Mouse (Mus musculus) heart, postnatal 0 days (tissue): ENCODE results near the gene Bphl. TPM values are rescaled to one million over a fixed set of nuclear protein-coding genes. Genes with fewer than 3 reads are reported as not detected.
"Not testable (repeated sequence)": the region's sequence is repeated elsewhere in the genome, so short reads cannot be mapped to it uniquely, and the experiment has no call there.

Experiments used
- ATAC-seq: fragments of 200-750 bp; cut with Nextera tagmentation; 2 replicates; pipeline ENCODE4 v1.8.0; 2017; ENCODE audit warnings: low read depth, moderate number of reproducible peaks, moderate library complexity; ENCODE audit not compliant: insufficient read depth
- DNase-seq: peaks from one replicate; pipeline ENCODE4 v3.0.0-alpha.2; 2016; ENCODE audit warnings: low spot score
- H3K27ac ChIP-seq: fragments of 300-500 bp; sonication (generic); 2 replicates; pipeline ENCODE4 v1.5.1; 2014; ENCODE audit warnings: low read depth, mild to moderate bottlenecking
- H3K27me3 ChIP-seq: fragments of 300-500 bp; sonication (generic); 2 replicates; pipeline ENCODE4 v1.6.1; 2014; ENCODE audit warnings: low read length, mixed read lengths; ENCODE audit not compliant: control insufficient read depth, insufficient read depth
- H3K36me3 ChIP-seq: fragments of 300-500 bp; sonication (generic); replicated peaks from 2 replicates; pipeline ENCODE4 v1.6.1; 2014; ENCODE audit warnings: low read length, mixed read lengths; ENCODE audit not compliant: control insufficient read depth, insufficient read depth
- H3K4me1 ChIP-seq: fragments of 300-500 bp; sonication (generic); 2 replicates; pipeline ENCODE4 v1.6.1; 2014; ENCODE audit warnings: antibody characterized with exemption; ENCODE audit not compliant: control insufficient read depth, insufficient read depth
- H3K4me2 ChIP-seq: fragments of 300-500 bp; sonication (generic); 2 replicates; pipeline ENCODE4 v1.6.1; 2014; ENCODE audit warnings: low read depth, mild to moderate bottlenecking, low read length, moderate library complexity
- H3K4me3 ChIP-seq: fragments of 300-500 bp; sonication (generic); 2 replicates; pipeline ENCODE4 v1.5.1; 2014; ENCODE audit warnings: low read depth, low read length
- H3K9ac ChIP-seq: fragments of 300-500 bp; sonication (generic); replicated peaks from 2 replicates; pipeline ENCODE4 v1.6.1; 2014; ENCODE audit warnings: low read depth, low read length, mixed read lengths
- H3K9me3 ChIP-seq: fragments of 300-500 bp; sonication (generic); replicated peaks from 2 replicates; pipeline ENCODE4 v1.6.1; 2016; ENCODE audit warnings: low read length; ENCODE audit not compliant: control insufficient read depth
- CTCF ChIP-seq: IDR thresholded peaks from 2 replicates; pipeline ENCODE4 v1.5.1; 2016; ENCODE audit warnings: antibody characterized with exemption, control low read depth, low read depth
- EP300 ChIP-seq: IDR thresholded peaks from 2 replicates; pipeline ENCODE4 v1.6.1; 2016; ENCODE audit warnings: antibody characterized with exemption, low read depth
- WGBS: fragments of 180-500 bp; shearing (Covaris S2); extraction: QIAGEN DNeasy Blood & Tissue Kit; methylation state at CpG from one replicate; pipeline ENCODE4 v1.1.7; 2014; 5-methylcytosine and 5-hydroxymethylcytosine counted together
- polyA plus RNA-seq: library from polyadenylated mRNA; unstranded; fragments of >200 nt; fragmentation: Nextera tagmentation; extraction: Ambion mirVana; gene quantifications from 2 replicates; pipeline ENCODE4 v1.2.1, GENCODE M21; 2015
- total RNA-seq: library from RNA; depleted of rRNA; stranded (reverse); fragments of >200 nt; gene quantifications from 2 replicates; pipeline ENCODE4 v1.2.3, GENCODE M21; 2014; ENCODE audit warnings: low replicate concordance

The Bphl gene
- total and polyA plus RNA-seq, 2 experiments from 2014 or later, result 53.2 to 64.2 TPM

DNA sequence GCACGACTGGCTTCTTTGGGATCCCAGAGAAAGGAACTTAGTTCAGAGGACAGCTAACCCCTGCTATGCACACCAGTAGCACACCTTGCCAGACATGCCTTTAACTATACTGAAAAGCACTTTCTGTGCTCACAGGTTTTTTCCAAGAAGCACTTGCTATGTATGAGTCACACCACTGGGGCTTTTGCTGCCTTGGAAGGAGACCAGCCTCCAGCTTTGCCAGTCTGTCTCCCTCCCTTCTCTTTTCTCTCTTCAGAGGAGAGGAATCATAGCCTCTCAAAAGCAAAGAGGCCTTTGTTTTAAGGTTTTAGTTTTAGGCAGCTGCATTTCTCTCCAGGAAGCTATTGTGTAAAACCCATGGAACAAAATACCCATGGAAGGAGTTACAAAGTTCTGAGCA, 29.0 kb downstream of the Bphl start:
- Histone ChIP-seq H3K9me3 (no peaks in the 10 kb centered on the region), H3K9ac (no peak overlapping the region), H3K27me3 (no peaks in the 10 kb centered on the region), H3K4me2 (no peak overlapping the region), H3K36me3 (peaks cover 25% of the 10 kb centered on the region), H3K4me3 (no peak overlapping the region), H3K27ac (no peak overlapping the region), H3K4me1 (no peaks in the 10 kb centered on the region)
- DNase-seq (no peak), ATAC-seq (no peak)
- 68% methylated on average over 1 of the region's 1 CpGs for WGBS
- TF ChIP-seq EP300 (no peak), CTCF (no peak)

- no peaks in the 10 kb centered on the region for H3K27me3 ChIP-seq
- TF ChIP-seq EP300 (no peak), CTCF (no peak)
- ATAC-seq (no peak), DNase-seq (no peak)
- no peak overlapping the region for H3K9ac ChIP-seq
- WGBS, result 62% methylated on average over 4 of the region's 4 CpGs
- no peak overlapping the region for H3K27ac ChIP-seq
- no peaks in the 10 kb centered on the region for H3K4me1 ChIP-seq
- H3K36me3 ChIP-seq, result peaks cover 23% of the 10 kb centered on the region; the same call in 1 of the 2 replicates
- H3K4me2 ChIP-seq, result no peak overlapping the region
- H3K9me3 ChIP-seq, result no peaks in the 10 kb centered on the region
- no peak overlapping the region for H3K4me3 ChIP-seq
These were observed 32.9 kb downstream of the Bphl start for GRCm38 (mm10) chr13:34070296-34070695.

- DNase-seq (no peak), ATAC-seq (no peak)
- Histone ChIP-seq H3K27ac (no peak overlapping the region), H3K36me3 (peaks cover 30% of the 10 kb centered on the region; the same call in 1 of the 2 replicates), H3K4me1 (0 out of 2 replicates have a peak, but pooled peaks cover 5% of the 10 kb centered on the region), H3K9me3 (no peaks in the 10 kb centered on the region), H3K9ac (no peak overlapping the region), H3K4me2 (no peak overlapping the region), H3K27me3 (no peaks in the 10 kb centered on the region), H3K4me3 (no peak overlapping the region)
- no peak for TF ChIP-seq CTCF
- no peak for TF ChIP-seq EP300
- 88% methylated on average over 6 of the region's 6 CpGs for WGBS
These were observed 34.4 kb downstream of the Bphl start for GRCm38 (mm10) chr13:34071836-34072235.

GRCm38 (mm10) chr13:34072847-34073246, 35.5 kb downstream of the Bphl start:
- no peak overlapping the region for H3K4me3 ChIP-seq
- no peaks in the 10 kb centered on the region for H3K27me3 ChIP-seq
- H3K4me2 ChIP-seq, result no peak overlapping the region
- H3K4me1 ChIP-seq, result 0 out of 2 replicates have a peak, but pooled peaks cover 9% of the 10 kb centered on the region
- H3K9ac ChIP-seq, result no peak overlapping the region
- H3K9me3 ChIP-seq, result no peaks in the 10 kb centered on the region
- peaks cover 29% of the 10 kb centered on the region; the same call in 1 of the 2 replicates for H3K36me3 ChIP-seq
- DNase-seq, result no peak
- H3K27ac ChIP-seq, result no peak overlapping the region
- 76% methylated on average over 3 of the region's 3 CpGs for WGBS
- no peak for ATAC-seq
- TF ChIP-seq EP300 (no peak), CTCF (no peak)

DNA sequence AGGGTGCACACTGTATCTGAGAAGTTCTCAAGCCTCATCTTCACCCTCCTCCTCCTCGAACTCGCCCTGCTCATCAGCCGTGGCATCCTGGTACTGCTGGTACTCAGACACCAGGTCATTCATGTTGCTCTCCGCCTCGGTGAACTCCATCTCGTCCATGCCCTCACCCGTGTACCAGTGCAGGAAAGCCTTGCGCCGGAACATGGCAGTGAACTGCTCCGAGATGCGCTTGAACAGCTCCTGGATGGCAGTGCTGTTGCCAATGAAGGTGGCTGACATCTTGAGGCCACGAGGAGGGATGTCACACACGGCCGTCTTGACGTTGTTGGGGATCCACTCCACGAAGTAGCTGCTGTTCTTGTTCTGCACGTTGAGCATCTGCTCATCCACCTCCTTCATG, 37.0 kb downstream of the Bphl start:
- ATAC-seq, result not testable (repeated sequence)
- peaks cover 14% of the 10 kb centered on the region; the same call in 1 of the 2 replicates for H3K4me1 ChIP-seq

GRCm38 (mm10) chr13:34075893-34076292, 38.5 kb downstream of the Bphl start:
- not testable (repeated sequence) for H3K9ac ChIP-seq, H3K27me3 ChIP-seq, ATAC-seq, H3K4me3 ChIP-seq, DNase-seq, H3K4me2 ChIP-seq, H3K27ac ChIP-seq, H3K9me3 ChIP-seq
- 78% methylated on average over 6 of the region's 6 CpGs for WGBS
- H3K36me3 ChIP-seq, result peaks cover 20% of the 10 kb centered on the region; the same call in 1 of the 2 replicates
- peaks cover 14% of the 10 kb centered on the region; the same call in 1 of the 2 replicates for H3K4me1 ChIP-seq

More for the DNA sequence above, 37.0 kb downstream of the Bphl start:
- not testable (repeated sequence) for H3K9ac ChIP-seq, H3K4me2 ChIP-seq, H3K27ac ChIP-seq, H3K9me3 ChIP-seq, H3K27me3 ChIP-seq, DNase-seq, H3K4me3 ChIP-seq
- H3K36me3 ChIP-seq, result peaks cover 20% of the 10 kb centered on the region; the same call in 1 of the 2 replicates
- whole genome bisulfite sequencing, result 92% methylated on average over 9 of the region's 17 CpGs
